30 mouse cellular contexts compared by ENCODE assay signal in the genomic region with DNA sequence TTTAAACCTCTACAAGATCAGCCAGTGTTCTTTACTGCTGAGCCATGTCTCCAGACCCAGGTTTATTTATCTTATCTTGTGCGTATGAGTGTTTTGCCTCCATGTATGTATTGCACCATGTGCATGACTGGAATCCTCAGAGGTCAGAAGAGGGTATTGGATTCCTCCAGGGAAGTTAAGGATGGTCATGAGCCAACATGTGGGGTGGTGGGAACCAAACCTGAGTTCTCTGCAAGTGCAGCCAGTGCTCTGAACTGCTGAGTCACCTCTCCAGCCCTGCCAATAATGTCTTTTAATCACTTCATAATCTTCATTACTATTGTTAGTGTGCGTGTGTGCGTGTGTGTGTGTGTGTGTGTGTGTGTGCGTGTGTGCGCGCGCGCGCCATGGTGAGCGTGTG. TPM values are rescaled to one million over a fixed set of nuclear protein-coding genes. Genes with fewer than 3 reads are reported as not detected.
A peak's percentile ranks its signal among the peaks of the same experiment; 100 is the strongest.
DNase-seq lines count a peak whose midpoint lies in the region; ATAC-seq and TF ChIP-seq lines count a peak whose summit lies in the region.
"Had no signal": no experiment of that assay in that cellular context is flagged by ENCODE, and none has a peak within 500 bp of the region (broad histone marks: within the 10 kb centered on the region; RNA-seq: fewer than 3 reads in every experiment).

No protein-coding gene starts in this region.

- 74% methylated on average over 10 of the region's 10 CpGs for WGBS in intestine, postnatal 0 days

- H3K36me3 ChIP-seq in ES-Bruce4 (ENCODE audit: control insufficient read depth, insufficient read depth, low read length, poor library complexity, severe bottlenecking): no peaks in the 10 kb centered on the region
- H3K36me3 ChIP-seq in intestine, postnatal 0 days (ENCODE audit: control insufficient read depth, insufficient read depth): peaks cover 14% of the 10 kb centered on the region; the same call in 1 of the 2 replicates
- H3K36me3 ChIP-seq: embryonic facial prominence, embryonic 15.5 days had no signal

- no peaks in the 10 kb centered on the region for H3K9me3 ChIP-seq in ES-Bruce4 (replicated peaks; ENCODE audit: control insufficient read depth, insufficient read depth, low read length, poor library complexity, severe bottlenecking)
- no peaks in the 10 kb centered on the region for H3K9me3 ChIP-seq in intestine, postnatal 0 days (ENCODE audit: control insufficient read depth)
- H3K9me3 ChIP-seq: embryonic facial prominence, embryonic 10.5 days; embryonic facial prominence, embryonic 15.5 days; heart, embryonic 10.5 days; heart, embryonic 15.5 days; limb, embryonic 13.5 days; liver, embryonic 15.5 days had no signal

- 0 out of 2 replicates have a peak, but pooled peaks have one; percentile 39 for TF ChIP-seq EP300 in ES-Bruce4 (IDR thresholded peaks at IDR 0.05; ENCODE audit: insufficient read depth, low read depth, low read length)

- TF ChIP-seq CTCF in ES-Bruce4 (IDR thresholded peaks at IDR 0.05; ENCODE audit: low read depth, low read length): no peak
- TF ChIP-seq CTCF in embryonic fibroblast, embryonic 13.5 days (IDR thresholded peaks at IDR 0.05; ENCODE audit: borderline replicate concordance, insufficient read depth, low read length): no peak
- TF ChIP-seq CTCF in intestine, postnatal 0 days (IDR thresholded peaks at IDR 0.05; ENCODE audit: low read depth): no peak

- H3K27ac ChIP-seq in ES-Bruce4 (ENCODE audit: insufficient read depth, low read length): 0 out of 2 replicates have a peak overlapping the region, but pooled peaks have one; percentile 36
- H3K27ac ChIP-seq in embryonic fibroblast, embryonic 13.5 days (ENCODE audit: insufficient read depth, low read length): peak overlapping the region; percentile 35; the same call in 1 of the 2 replicates
- peak overlapping the region; percentile 51; the same call in 1 of the 2 replicates for H3K27ac ChIP-seq in intestine, postnatal 0 days (ENCODE audit: low read depth, low read length)
- H3K27ac ChIP-seq: embryonic facial prominence, embryonic 10.5 days; embryonic facial prominence, embryonic 15.5 days; heart, embryonic 10.5 days; heart, embryonic 15.5 days; hindbrain, embryonic 14.5 days; limb, embryonic 13.5 days; liver, embryonic 15.5 days had no signal

- ATAC-seq in intestine, postnatal 0 days: no peak
- ATAC-seq: CD4-positive, CD25-positive, alpha-beta regulatory T cell, adult 4 months; forebrain, postnatal 0 days had no signal

- no peak for TF ChIP-seq POLR2A in ES-Bruce4 (IDR thresholded peaks at IDR 0.05; ENCODE audit: insufficient read depth, low read length)
- no peak for TF ChIP-seq POLR2A in embryonic fibroblast, embryonic 13.5 days (IDR thresholded peaks at IDR 0.05; ENCODE audit: low read depth, low read length)

- H3K4me2 ChIP-seq in intestine, postnatal 0 days (replicated peaks; ENCODE audit: low read depth): peak overlapping the region; percentile 51
- H3K4me2 ChIP-seq: embryonic facial prominence, embryonic 15.5 days; heart, embryonic 15.5 days; hindbrain, embryonic 14.5 days; limb, embryonic 13.5 days; liver, embryonic 15.5 days; lung, embryonic 14.5 days had no signal

- peak overlapping the region; percentile 21; the same call in 1 of the 2 replicates for H3K9ac ChIP-seq in ES-Bruce4 (ENCODE audit: low read depth, poor library complexity, severe bottlenecking)
- H3K9ac ChIP-seq in intestine, postnatal 0 days (ENCODE audit: low read depth, low read length): no peak overlapping the region
- H3K9ac ChIP-seq: embryonic facial prominence, embryonic 15.5 days; forebrain, postnatal 0 days; heart, embryonic 15.5 days; hindbrain, embryonic 14.5 days; limb, embryonic 13.5 days; liver, embryonic 15.5 days; lung, embryonic 14.5 days had no signal

- peak overlapping the region; percentile 2; the same call in 1 of the 2 replicates for H3K4me3 ChIP-seq in ES-Bruce4 (ENCODE audit: low read depth, low read length)
- no peak overlapping the region for H3K4me3 ChIP-seq in embryonic fibroblast, embryonic 13.5 days (ENCODE audit: insufficient read depth, low read length)
- no peak overlapping the region for H3K4me3 ChIP-seq in intestine, postnatal 0 days (ENCODE audit: low read depth, low read length)
- H3K4me3 ChIP-seq: embryonic facial prominence, embryonic 10.5 days; embryonic facial prominence, embryonic 15.5 days; heart, embryonic 10.5 days; heart, embryonic 15.5 days; limb, embryonic 13.5 days; liver, embryonic 15.5 days had no signal

- peaks cover 5% of the 10 kb centered on the region for H3K4me1 ChIP-seq in ES-Bruce4 (ENCODE audit: control insufficient read depth, insufficient read depth, low read length)
- peaks cover 11% of the 10 kb centered on the region for H3K4me1 ChIP-seq in embryonic fibroblast, embryonic 13.5 days (ENCODE audit: control insufficient read depth, insufficient read depth, low read length)
- 0 out of 2 replicates have a peak, but pooled peaks cover 5% of the 10 kb centered on the region for H3K4me1 ChIP-seq in intestine, postnatal 0 days (replicated peaks; ENCODE audit: control insufficient read depth, insufficient read depth, low read length)

- H3K27me3 ChIP-seq in ES-Bruce4 (ENCODE audit: control insufficient read depth, insufficient read depth, low read length, poor library complexity, severe bottlenecking): no peaks in the 10 kb centered on the region
- H3K27me3 ChIP-seq in intestine, postnatal 0 days (replicated peaks; ENCODE audit: control insufficient read depth, insufficient read depth, low read length): no peaks in the 10 kb centered on the region
- H3K27me3 ChIP-seq: embryonic facial prominence, embryonic 15.5 days; heart, embryonic 15.5 days; limb, embryonic 13.5 days; liver, embryonic 15.5 days had no signal

- intact Hi-C loops in heart, postnatal 14 days (cut with DNase I): no loop called here
- intact Hi-C loops in left cerebral cortex, postnatal 36 days (cut with DNase I): no loop called here
- intact Hi-C loops in left cerebral cortex, postnatal 4 days (cut with DNase I): no loop called here

- DNase-seq in heart, adult 11 months: peak; percentile 78
- no peak for DNase-seq in heart, postnatal 14 days
- no peak for DNase-seq in adrenal gland, adult 2 months
- DNase-seq in left cerebral cortex, postnatal 36 days (ENCODE audit: low spot score in 2 of 2): no peak
- DNase-seq in left cerebral cortex, postnatal 4 days: no peak
- DNase-seq: adrenal gland, adult 8-10 months; cerebellum, adult 8-10 months; cerebellum, postnatal 25 days; forebrain, postnatal 0 days; heart, postnatal 36 days; kidney, adult 8-10 months; kidney, postnatal 10 days; layer of hippocampus, adult 9-11 months; lung, embryonic 14.5 days; lung, postnatal 14 days; midbrain, embryonic 14.5 days; thymus, adult 18-20 months; thymus, postnatal 25 days had no signal

RNA-seq across cellular contexts. Expression of gene Ifi35, which starts 3.3 kb away (rescaled TPM):
- 10 to 100 TPM; 12.2 TPM for total RNA-seq in heart, postnatal 14 days (2021)
- polyA plus RNA-seq in ES-Bruce4 (2011; ENCODE audit: insufficient read depth, insufficient read length, low read depth, missing spikeins): 6.7 and 9.0 TPM in 2 replicates
- 24.3 and 24.7 TPM in 2 replicates for polyA plus RNA-seq in embryonic fibroblast, embryonic 13.5 days (2011; ENCODE audit: insufficient read length, low read depth, missing spikeins)
- polyA plus RNA-seq in intestine, postnatal 0 days (2015; fragmentation: Nextera tagmentation; extraction: Ambion mirVana): 100 and 102 TPM in 2 replicates
- total RNA-seq in adrenal gland, adult 2 months (2021): 10 to 100 TPM; 33.2 to 40.5 TPM
- 32.3 and 44.1 TPM in 2 replicates for polyA plus RNA-seq in adrenal gland, adult 2 months (2012; rRNA removed)
- 1 to 10 TPM; 3.2 to 3.4 TPM for total RNA-seq in left cerebral cortex, postnatal 36 days (2021)
- total RNA-seq in left cerebral cortex, postnatal 4 days (2021): 1 to 10 TPM in 1 of 2 experiments, under 1 TPM in 1; 0.84 to 1.4 TPM

RNA-seq across cellular contexts. Expression of gene Rpl27, which starts 9.4 kb away (rescaled TPM):
- total RNA-seq in heart, postnatal 14 days (2021): 10 to 100 TPM; 49.7 to 52.9 TPM
- 1,188 and 1,249 TPM in 2 replicates for polyA plus RNA-seq in ES-Bruce4 (2011; ENCODE audit: insufficient read depth, insufficient read length, low read depth, missing spikeins)
- polyA plus RNA-seq in embryonic fibroblast, embryonic 13.5 days (2011; ENCODE audit: insufficient read length, low read depth, missing spikeins): 668 and 702 TPM in 2 replicates
- polyA plus RNA-seq in intestine, postnatal 0 days (2015; fragmentation: Nextera tagmentation; extraction: Ambion mirVana): 240 and 241 TPM in 2 replicates
- total RNA-seq in adrenal gland, adult 2 months (2021): 10 to 100 TPM; 34.0 to 75.2 TPM
- polyA plus RNA-seq in adrenal gland, adult 2 months (2012; rRNA removed): 133 and 183 TPM in 2 replicates
- 10 to 100 TPM; 32.6 to 46.9 TPM for total RNA-seq in left cerebral cortex, postnatal 36 days (2021)
- total RNA-seq in left cerebral cortex, postnatal 4 days (2021): 10 to 100 TPM; 68.9 to 71.3 TPM

RNA-seq across cellular contexts. Expression of gene Rnd2, which starts 13.3 kb away (rescaled TPM):
- total RNA-seq in heart, postnatal 14 days (2021): 1 to 10 TPM; 5.9 to 6.7 TPM
- 11.2 and 11.4 TPM in 2 replicates for polyA plus RNA-seq in ES-Bruce4 (2011; ENCODE audit: insufficient read depth, insufficient read length, low read depth, missing spikeins)
- 9.5 and 11.2 TPM in 2 replicates for polyA plus RNA-seq in embryonic fibroblast, embryonic 13.5 days (2011; ENCODE audit: insufficient read length, low read depth, missing spikeins)
- 27.8 and 31.9 TPM in 2 replicates for polyA plus RNA-seq in intestine, postnatal 0 days (2015; fragmentation: Nextera tagmentation; extraction: Ambion mirVana)
- total RNA-seq in adrenal gland, adult 2 months (2021): 10 to 100 TPM in 1 of 2 experiments, 1 to 10 TPM in 1; 6.0 to 12.9 TPM
- 6.0 and 11.3 TPM in 2 replicates for polyA plus RNA-seq in adrenal gland, adult 2 months (2012; rRNA removed)
- 100 to 1,000 TPM; 139 to 164 TPM for total RNA-seq in left cerebral cortex, postnatal 36 days (2021)
- 10 to 100 TPM; 70.3 to 72.3 TPM for total RNA-seq in left cerebral cortex, postnatal 4 days (2021)
- total RNA-seq: monocyte, adult 5-6 weeks had no signal

RNA-seq across cellular contexts. Expression of gene Vat1, which starts 14.5 kb away (rescaled TPM):
- total RNA-seq in heart, postnatal 14 days (2021): 10 to 100 TPM; 31.8 to 33.0 TPM
- 91.2 and 101 TPM in 2 replicates for polyA plus RNA-seq in ES-Bruce4 (2011; ENCODE audit: insufficient read depth, insufficient read length, low read depth, missing spikeins)
- 218 and 264 TPM in 2 replicates for polyA plus RNA-seq in embryonic fibroblast, embryonic 13.5 days (2011; ENCODE audit: insufficient read length, low read depth, missing spikeins)
- 94.5 and 95.6 TPM in 2 replicates for polyA plus RNA-seq in intestine, postnatal 0 days (2015; fragmentation: Nextera tagmentation; extraction: Ambion mirVana)
- total RNA-seq in adrenal gland, adult 2 months (2021): 100 to 1,000 TPM in 1 of 2 experiments, 10 to 100 TPM in 1; 95.6 to 189 TPM
- 151 and 157 TPM in 2 replicates for polyA plus RNA-seq in adrenal gland, adult 2 months (2012; rRNA removed)
- total RNA-seq in left cerebral cortex, postnatal 36 days (2021): 10 to 100 TPM; 33.9 to 36.1 TPM
- total RNA-seq in left cerebral cortex, postnatal 4 days (2021): 100 to 1,000 TPM; 107 to 112 TPM

RNA-seq across cellular contexts. Expression of gene Ptges3l, which starts 26.4 kb away (rescaled TPM):
- 10 to 100 TPM; 60.2 to 61.2 TPM for total RNA-seq in heart, postnatal 14 days (2021)
- not detected in 2 replicates for polyA plus RNA-seq in ES-Bruce4 (2011; ENCODE audit: insufficient read depth, insufficient read length, low read depth, missing spikeins)
- polyA plus RNA-seq in embryonic fibroblast, embryonic 13.5 days (2011; ENCODE audit: insufficient read length, low read depth, missing spikeins): 14.6 and 27.7 TPM in 2 replicates
- 7.0 and 7.8 TPM in 2 replicates for polyA plus RNA-seq in intestine, postnatal 0 days (2015; fragmentation: Nextera tagmentation; extraction: Ambion mirVana)
- total RNA-seq in adrenal gland, adult 2 months (2021): 1 to 10 TPM; 2.1 to 4.3 TPM
- 0.93 and 1.1 TPM in 2 replicates for polyA plus RNA-seq in adrenal gland, adult 2 months (2012; rRNA removed)
- 1 to 10 TPM; 3.3 to 4.7 TPM for total RNA-seq in left cerebral cortex, postnatal 36 days (2021)
- 1 to 10 TPM; 1.2 to 2.4 TPM for total RNA-seq in left cerebral cortex, postnatal 4 days (2021)
- total RNA-seq: monocyte, adult 5-6 weeks had no signal

Comparison
In these comparisons a context has a peak if more than half of its experiments do, and no peak if none do; other contexts are left out.
1. RNA of gene Rnd2, which starts 13.3 kb away (total RNA-seq): 139 to 164 TPM in left cerebral cortex, postnatal 36 days and 70.3 to 72.3 TPM in left cerebral cortex, postnatal 4 days; 6.0 to 12.9 TPM in adrenal gland, adult 2 months and 5.9 to 6.7 TPM in heart, postnatal 14 days; every median in the first group is over 4 times any median in the second.
2. Peak in every context shown above with its lines, with median percentiles within 50 percentile points of each other: H3K27ac ChIP-seq.